Mouse (Mus musculus) frontal cortex, postnatal 25 days (tissue): ENCODE results near the gene 1700016D06Rik.
"Not testable (repeated sequence)": the region's sequence is repeated elsewhere in the genome, so short reads cannot be mapped to it uniquely, and the experiment has no call there.

ENCODE experiments used
- DNase-seq, 2 experiments: peaks; one replicate each; pipeline ENCODE4 v3.0.0; 2022; ENCODE audit warnings: low spot score in 2 of 2

Gene 1700016D06Rik

GRCm38 (mm10) chr8:11701428-11701827 lies 565 bp upstream of the 1700016D06Rik start:
- no peak for DNase-seq

GRCm38 (mm10) chr8:11700060-11701032 lies 517 bp downstream of the 1700016D06Rik start:
- DNase-seq: peak; percentile 74 to 77

- DNase-seq: no peak
These were observed 1.3 kb downstream of the 1700016D06Rik start for GRCm38 (mm10) chr8:11699442-11700001.

- no peak for DNase-seq
These were observed 3.4 kb downstream of the 1700016D06Rik start for GRCm38 (mm10) chr8:11697467-11697866.

- no peak for DNase-seq
These were observed 4.7 kb downstream of the 1700016D06Rik start for GRCm38 (mm10) chr8:11696176-11696575.

- no peak for DNase-seq
These were observed 6.9 kb downstream of the 1700016D06Rik start for GRCm38 (mm10) chr8:11693972-11694371.

GRCm38 (mm10) chr8:11692455-11692854 lies 8.4 kb downstream of the 1700016D06Rik start:
- no peak for DNase-seq

- no peak for DNase-seq
These were observed 9.1 kb downstream of the 1700016D06Rik start for GRCm38 (mm10) chr8:11691761-11692160.

GRCm38 (mm10) chr8:11691284-11691683 lies 9.6 kb downstream of the 1700016D06Rik start:
- no peak for DNase-seq

GRCm38 (mm10) chr8:11689945-11690344 lies 10.9 kb downstream of the 1700016D06Rik start:
- DNase-seq: no peak

GRCm38 (mm10) chr8:11687251-11687650 lies 13.6 kb downstream of the 1700016D06Rik start:
- no peak for DNase-seq

GRCm38 (mm10) chr8:11684558-11684957 lies 16.3 kb downstream of the 1700016D06Rik start:
- no peak for DNase-seq

- DNase-seq: no peak
These were observed 32.6 kb downstream of the 1700016D06Rik start for GRCm38 (mm10) chr8:11668308-11668707.

- not testable (repeated sequence) for DNase-seq
These were observed 34.7 kb downstream of the 1700016D06Rik start for GRCm38 (mm10) chr8:11666023-11666716.

- DNase-seq: no peak
These were observed 38.9 kb downstream of the 1700016D06Rik start for GRCm38 (mm10) chr8:11661969-11662368.

GRCm38 (mm10) chr8:11650021-11650420 lies 50.8 kb downstream of the 1700016D06Rik start:
- no peak for DNase-seq

GRCm38 (mm10) chr8:11643123-11643522 lies 57.7 kb downstream of the 1700016D06Rik start:
- no peak for DNase-seq

GRCm38 (mm10) chr8:11640606-11641005 lies 60.3 kb downstream of the 1700016D06Rik start:
- DNase-seq: no peak

GRCm38 (mm10) chr8:11637531-11637930 lies 63.3 kb downstream of the 1700016D06Rik start:
- DNase-seq: no peak

GRCm38 (mm10) chr8:11636324-11637057 lies 64.4 kb downstream of the 1700016D06Rik start:
- peak; percentile 48 to 64 for DNase-seq

- peak; percentile 88 to 90 for DNase-seq
These were observed 65.2 kb downstream of the 1700016D06Rik start, which contains the start of gene Ankrd10 for GRCm38 (mm10) chr8:11635611-11636081. Gene Ankrd10 (minus strand): TSS chr8:11635757.
